Mouse (Mus musculus): ENCODE data around the gene Hist1h3c. TPM values are rescaled to one million over a fixed set of nuclear protein-coding genes. Genes with fewer than 3 reads are reported as not detected.
A peak's percentile ranks its signal among the peaks of the same experiment; 100 is the strongest.

The Hist1h3c gene
- polyA plus RNA-seq, 1 experiment from 2014 or later: 10.8 TPM

- peak; percentile 57 for ATAC-seq
- H3K4me2 ChIP-seq: peak overlapping the region; percentile 75
- H3K9ac ChIP-seq: peak overlapping the region; percentile 75
- no peaks in the 10 kb centered on the region for H3K27me3 ChIP-seq
- peak overlapping the region; percentile 93 for H3K27ac ChIP-seq
- H3K4me3 ChIP-seq: peak overlapping the region; percentile 46
- WGBS: under 1% methylated on average over 26 of the region's 32 CpGs
- no peaks in the 10 kb centered on the region for H3K36me3 ChIP-seq (ENCODE audit: poor library complexity, severe bottlenecking)
- H3K4me1 ChIP-seq: peaks cover 14% of the 10 kb centered on the region
- H3K9me3 ChIP-seq (replicated peaks): no peaks in the 10 kb centered on the region
Observed at GRCm38 (mm10) chr13:23697491-23698299, 47.7 kb downstream of the Hist1h3c start.

DNA sequence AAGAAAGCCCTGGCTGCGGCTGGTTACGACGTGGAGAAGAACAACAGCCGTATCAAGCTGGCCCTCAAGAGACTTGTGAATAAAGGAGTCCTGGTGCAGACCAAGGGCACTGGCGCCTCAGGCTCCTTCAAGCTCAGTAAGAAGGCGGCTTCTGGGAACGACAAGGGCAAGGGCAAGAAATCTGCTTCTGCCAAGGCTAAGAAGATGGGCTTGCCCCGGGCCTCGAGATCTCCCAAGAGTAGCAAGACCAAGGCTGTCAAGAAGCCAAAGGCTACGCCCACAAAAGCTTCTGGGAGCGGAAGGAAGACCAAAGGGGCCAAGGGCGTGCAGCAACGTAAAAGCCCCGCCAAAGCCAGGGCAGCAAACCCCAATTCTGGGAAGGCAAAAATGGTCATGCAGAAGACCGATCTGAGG, 49.3 kb downstream of the Hist1h3c start:
- 65% methylated on average over 15 of the region's 15 CpGs for WGBS
- Histone ChIP-seq H3K36me3 (ENCODE audit: poor library complexity, severe bottlenecking) (no peaks in the 10 kb centered on the region), H3K27ac (no peak overlapping the region), H3K4me1 (peaks cover 14% of the 10 kb centered on the region), H3K4me3 (no peak overlapping the region), H3K27me3 (no peaks in the 10 kb centered on the region), H3K9me3 (replicated peaks) (no peaks in the 10 kb centered on the region), H3K4me2 (no peak overlapping the region), H3K9ac (no peak overlapping the region)
- ATAC-seq: no peak

GRCm38 (mm10) chr13:23695514-23695913, 49.9 kb downstream of the Hist1h3c start, which contains the start of gene Hist1h1t:
Gene Hist1h1t, plus strand, starts transcription at chr13:23695814.
- no peak for ATAC-seq
- Histone ChIP-seq H3K9ac (no peak within 1 kb of the TSS), H3K9me3 (replicated peaks) (no peaks in the 10 kb centered on the region), H3K27me3 (no peaks in the 10 kb centered on the region), H3K36me3 (ENCODE audit: poor library complexity, severe bottlenecking) (no peaks in the 10 kb centered on the region), H3K27ac (no peak within 1 kb of the TSS), H3K4me2 (no peak within 1 kb of the TSS), H3K4me3 (no peak within 1 kb of the TSS), H3K4me1 (peaks cover 14% of the 10 kb centered on the region)
- WGBS: 47% methylated on average over 13 of the region's 13 CpGs

Small RNA genes lying within 50 kb of the gene (microRNA-seq; reads per million reads assigned to microRNA genes)
- gene Gm44314 (not detected), gene Gm44484 (not detected)

Other genes with a start within 250 kb of the Hist1h3c start
- gene Hist1h4h, start 214.6 kb downstream of the Hist1h3c start, polyA plus RNA-seq (2015; fragmentation: Nextera tagmentation; extraction: Ambion mirVana): 5.2 and 6.4 TPM in 2 replicates
- 9.5 and 10.0 TPM in 2 replicates for gene Hist1h2af, start 211.7 kb downstream of the Hist1h3c start, polyA plus RNA-seq (2015; fragmentation: Nextera tagmentation; extraction: Ambion mirVana)
- 10.0 and 11.6 TPM in 2 replicates for gene Hist1h3g, start 210.2 kb downstream of the Hist1h3c start, polyA plus RNA-seq (2015; fragmentation: Nextera tagmentation; extraction: Ambion mirVana)
- 0.76 and 0.97 TPM in 2 replicates for gene Hist1h2bh, start 202.2 kb downstream of the Hist1h3c start, polyA plus RNA-seq (2015; fragmentation: Nextera tagmentation; extraction: Ambion mirVana)
- 1.2 and 1.3 TPM in 2 replicates for gene Hist1h3f, start 201.6 kb downstream of the Hist1h3c start, polyA plus RNA-seq (2015; fragmentation: Nextera tagmentation; extraction: Ambion mirVana)
- gene Hist1h4f, start 194.0 kb downstream of the Hist1h3c start, polyA plus RNA-seq (2015; fragmentation: Nextera tagmentation; extraction: Ambion mirVana): 1.6 and 2.2 TPM in 2 replicates
- 0.54 and 0.68 TPM in 2 replicates for gene Hist1h1d, start 192.3 kb downstream of the Hist1h3c start, polyA plus RNA-seq (2015; fragmentation: Nextera tagmentation; extraction: Ambion mirVana)
- 4.6 and 6.9 TPM in 2 replicates for gene Hist1h3e, start 183.2 kb downstream of the Hist1h3c start, polyA plus RNA-seq (2015; fragmentation: Nextera tagmentation; extraction: Ambion mirVana)
- 120 and 139 TPM in 2 replicates for gene Hist1h2ae, start 174.4 kb downstream of the Hist1h3c start, polyA plus RNA-seq (2015; fragmentation: Nextera tagmentation; extraction: Ambion mirVana)
- 8.9 and 11.5 TPM in 2 replicates for gene Hist1h2bg, start 174.2 kb downstream of the Hist1h3c start, polyA plus RNA-seq (2015; fragmentation: Nextera tagmentation; extraction: Ambion mirVana)
- 10.3 and 11.2 TPM in 2 replicates for gene Hist1h2bf, start 171.4 kb downstream of the Hist1h3c start, polyA plus RNA-seq (2015; fragmentation: Nextera tagmentation; extraction: Ambion mirVana)
- gene Hist1h2ad, start 171.2 kb downstream of the Hist1h3c start, polyA plus RNA-seq (2015; fragmentation: Nextera tagmentation; extraction: Ambion mirVana): 3.8 and 4.8 TPM in 2 replicates
- 8.8 TPM in 2 replicates for gene Hist1h3d, start 169.8 kb downstream of the Hist1h3c start, polyA plus RNA-seq (2015; fragmentation: Nextera tagmentation; extraction: Ambion mirVana)
- gene Hist1h4d, start 164.0 kb downstream of the Hist1h3c start, polyA plus RNA-seq (2015; fragmentation: Nextera tagmentation; extraction: Ambion mirVana): 160 and 172 TPM in 2 replicates
- gene Hist1h2be, start 124.5 kb downstream of the Hist1h3c start, polyA plus RNA-seq (2015; fragmentation: Nextera tagmentation; extraction: Ambion mirVana): 2.6 and 2.9 TPM in 2 replicates
- gene Hist1h1e, start 123.0 kb downstream of the Hist1h3c start, polyA plus RNA-seq (2015; fragmentation: Nextera tagmentation; extraction: Ambion mirVana): 25.7 and 29.7 TPM in 2 replicates
- 1.0 and 1.3 TPM in 2 replicates for gene Hist1h2ac, start 61.7 kb downstream of the Hist1h3c start, polyA plus RNA-seq (2015; fragmentation: Nextera tagmentation; extraction: Ambion mirVana)
- gene Hist1h2bc, start 61.4 kb downstream of the Hist1h3c start, polyA plus RNA-seq (2015; fragmentation: Nextera tagmentation; extraction: Ambion mirVana): 34.1 and 41.4 TPM in 2 replicates
- gene Hist1h1t, start 49.8 kb downstream of the Hist1h3c start, polyA plus RNA-seq (2015; fragmentation: Nextera tagmentation; extraction: Ambion mirVana): not detected in 2 replicates
- gene Hist1h4c, start 47.1 kb downstream of the Hist1h3c start, polyA plus RNA-seq (2015; fragmentation: Nextera tagmentation; extraction: Ambion mirVana): 6.5 and 7.9 TPM in 2 replicates
- 2.2 and 2.8 TPM in 2 replicates for gene Hfe, start 34.7 kb downstream of the Hist1h3c start, polyA plus RNA-seq (2015; fragmentation: Nextera tagmentation; extraction: Ambion mirVana)
- gene Hist1h1c, start 6.8 kb downstream of the Hist1h3c start, polyA plus RNA-seq (2015; fragmentation: Nextera tagmentation; extraction: Ambion mirVana): 17.8 and 20.5 TPM in 2 replicates
- 3.0 and 5.5 TPM in 2 replicates for gene Hist1h2bb, start 1.1 kb upstream of the Hist1h3c start, polyA plus RNA-seq (2015; fragmentation: Nextera tagmentation; extraction: Ambion mirVana)
- 58.6 and 70.5 TPM in 2 replicates for gene Hist1h2ab, start 5.5 kb upstream of the Hist1h3c start, polyA plus RNA-seq (2015; fragmentation: Nextera tagmentation; extraction: Ambion mirVana)
- 17.0 and 19.6 TPM in 2 replicates for gene Hist1h3b, start 6.7 kb upstream of the Hist1h3c start, polyA plus RNA-seq (2015; fragmentation: Nextera tagmentation; extraction: Ambion mirVana)
- 5.7 and 6.1 TPM in 2 replicates for gene Hist1h4b, start 11.4 kb upstream of the Hist1h3c start, polyA plus RNA-seq (2015; fragmentation: Nextera tagmentation; extraction: Ambion mirVana)
- gene Hist1h4a, start 15.6 kb upstream of the Hist1h3c start, polyA plus RNA-seq (2015; fragmentation: Nextera tagmentation; extraction: Ambion mirVana): 0.64 and 1.1 TPM in 2 replicates
- 6.3 and 7.2 TPM in 2 replicates for gene Hist1h3a, start 16.8 kb upstream of the Hist1h3c start, polyA plus RNA-seq (2015; fragmentation: Nextera tagmentation; extraction: Ambion mirVana)
- 4.6 and 6.0 TPM in 2 replicates for gene Hist1h1a, start 18.1 kb upstream of the Hist1h3c start, polyA plus RNA-seq (2015; fragmentation: Nextera tagmentation; extraction: Ambion mirVana)
- 0.08 TPM in 1 of 2 replicates, not detected in the other for gene Trim38, start 24.3 kb upstream of the Hist1h3c start, polyA plus RNA-seq (2015; fragmentation: Nextera tagmentation; extraction: Ambion mirVana)
- gene Slc17a2, start 61.4 kb upstream of the Hist1h3c start, polyA plus RNA-seq (2015; fragmentation: Nextera tagmentation; extraction: Ambion mirVana): not detected in 2 replicates
- not detected in 2 replicates for gene Slc17a3, start 93.8 kb upstream of the Hist1h3c start, polyA plus RNA-seq (2015; fragmentation: Nextera tagmentation; extraction: Ambion mirVana)
- not detected in 2 replicates for gene Slc17a1, start 122.1 kb upstream of the Hist1h3c start, polyA plus RNA-seq (2015; fragmentation: Nextera tagmentation; extraction: Ambion mirVana)
- not detected in 2 replicates for gene Slc17a4, start 169.4 kb upstream of the Hist1h3c start, polyA plus RNA-seq (2015; fragmentation: Nextera tagmentation; extraction: Ambion mirVana)
- gene Hist1h2ba, start 188.6 kb upstream of the Hist1h3c start, polyA plus RNA-seq (2015; fragmentation: Nextera tagmentation; extraction: Ambion mirVana): not detected in 2 replicates
- gene Hist1h2aa, start 188.9 kb upstream of the Hist1h3c start, polyA plus RNA-seq (2015; fragmentation: Nextera tagmentation; extraction: Ambion mirVana): not detected in 2 replicates
- 2.1 and 2.6 TPM in 2 replicates for gene Scgn, start 245.6 kb upstream of the Hist1h3c start, polyA plus RNA-seq (2015; fragmentation: Nextera tagmentation; extraction: Ambion mirVana)